Mouse (Mus musculus): Measurements from ENCODE around the gene Pom121. TPM values are rescaled to one million over a fixed set of nuclear protein-coding genes. Genes with fewer than 3 reads are reported as not detected.

Gene Pom121
- polyA plus RNA-seq, 1 experiment from 2014 or later: 5.2 TPM

DNA sequence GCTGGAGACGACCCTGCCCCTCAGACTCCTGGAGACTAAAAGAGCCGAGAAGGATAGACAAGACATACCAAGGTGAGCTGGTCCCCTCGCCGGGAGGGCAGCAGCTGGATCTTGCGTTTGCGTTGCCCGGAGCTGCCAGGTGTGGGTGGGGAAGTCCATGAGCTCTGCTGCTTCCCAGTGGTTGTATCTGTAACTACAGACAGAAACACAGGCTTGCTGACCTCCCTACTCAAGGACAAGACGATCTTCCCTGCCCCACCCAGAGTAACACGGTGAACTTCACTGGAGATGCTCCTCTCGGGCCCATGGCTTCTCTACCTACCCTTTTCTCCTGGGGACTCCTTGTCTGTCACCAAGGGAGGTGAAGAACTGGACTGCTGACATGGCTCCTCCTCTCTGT, 10.6 kb downstream of the Pom121 start:
- WGBS: 81% methylated on average over 10 of the region's 10 CpGs

DNA sequence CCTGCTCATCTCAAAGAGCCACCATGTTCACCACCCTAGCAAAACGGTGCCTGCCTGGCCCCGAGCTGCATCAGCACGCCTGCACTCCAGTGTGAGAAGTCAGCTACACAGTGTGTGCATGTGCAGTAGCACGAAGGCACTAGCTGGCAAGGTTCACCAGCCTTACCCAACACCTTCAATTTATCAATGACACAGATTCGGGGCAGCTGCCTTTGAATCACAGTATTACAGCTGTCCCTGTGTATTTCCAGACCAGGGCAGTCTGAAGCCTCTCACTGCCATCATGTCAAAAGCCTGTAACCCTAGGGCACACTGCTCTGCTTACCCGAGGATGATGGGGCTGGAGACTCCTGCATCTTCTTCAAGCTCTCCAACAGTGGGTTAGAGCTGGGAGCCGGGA, 11.6 kb downstream of the Pom121 start:
- no peaks in the 10 kb centered on the region for H3K9me3 ChIP-seq (ENCODE audit: control insufficient read depth)
- H3K9ac ChIP-seq (ENCODE audit: low read depth, low read length): no peak overlapping the region
- no peaks in the 10 kb centered on the region for H3K4me1 ChIP-seq (replicated peaks; ENCODE audit: control insufficient read depth, insufficient read depth, low read length)
- no peaks in the 10 kb centered on the region for H3K27me3 ChIP-seq (replicated peaks; ENCODE audit: control insufficient read depth, insufficient read depth, low read length)
- no peak overlapping the region for H3K4me3 ChIP-seq (ENCODE audit: low read depth, low read length)
- H3K27ac ChIP-seq (ENCODE audit: low read depth, low read length): no peak overlapping the region
- H3K36me3 ChIP-seq (ENCODE audit: control insufficient read depth, insufficient read depth): peaks cover 86% of the 10 kb centered on the region
- WGBS: 89% methylated on average over 7 of the region's 7 CpGs
- H3K4me2 ChIP-seq (replicated peaks; ENCODE audit: low read depth): no peak overlapping the region
- no peak for TF ChIP-seq CTCF (IDR thresholded peaks at IDR 0.05; ENCODE audit: low read depth)
- no peak for ATAC-seq

More for the DNA sequence above, 10.6 kb downstream of the Pom121 start:
- Histone ChIP-seq H3K4me1 (replicated peaks; ENCODE audit: control insufficient read depth, insufficient read depth, low read length) (no peaks in the 10 kb centered on the region), H3K27me3 (replicated peaks; ENCODE audit: control insufficient read depth, insufficient read depth, low read length) (no peaks in the 10 kb centered on the region), H3K36me3 (ENCODE audit: control insufficient read depth, insufficient read depth) (peaks cover 85% of the 10 kb centered on the region), H3K9me3 (ENCODE audit: control insufficient read depth) (no peaks in the 10 kb centered on the region), H3K27ac (ENCODE audit: low read depth, low read length) (no peak overlapping the region), H3K4me3 (ENCODE audit: low read depth, low read length) (no peak overlapping the region), H3K4me2 (replicated peaks; ENCODE audit: low read depth) (no peak overlapping the region), H3K9ac (ENCODE audit: low read depth, low read length) (no peak overlapping the region)
- no peak for TF ChIP-seq CTCF (IDR thresholded peaks at IDR 0.05; ENCODE audit: low read depth)
- no peak for ATAC-seq

DNA sequence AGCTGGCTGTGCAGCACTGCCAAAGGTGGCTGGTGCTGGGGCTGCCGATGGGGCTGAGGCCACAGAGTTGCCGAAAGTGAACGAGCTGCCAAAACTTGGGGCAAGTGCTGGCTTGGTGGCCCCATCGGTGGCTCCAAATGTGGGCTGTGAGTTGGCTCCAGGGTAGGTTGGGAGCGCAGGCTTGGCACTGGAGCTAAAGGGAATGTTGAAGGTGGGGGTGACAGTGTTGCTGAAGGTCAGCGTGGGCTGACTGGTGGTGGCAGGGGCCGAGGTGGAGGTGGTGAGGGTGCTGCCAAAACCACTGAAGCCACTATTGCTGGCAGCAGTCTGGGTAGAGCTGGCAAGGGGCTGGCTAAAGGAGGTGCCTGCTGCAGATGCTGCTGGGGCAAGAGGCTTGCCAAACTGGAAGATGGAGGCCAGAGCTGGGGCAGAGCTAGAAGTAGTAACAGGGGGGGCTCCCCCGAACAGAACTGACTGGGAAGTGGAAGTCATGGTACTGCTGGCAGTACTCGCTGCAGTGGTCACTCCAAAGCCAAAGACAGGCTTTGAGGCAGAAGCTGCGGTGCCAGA, 12.9 kb downstream of the Pom121 start:
- no peak overlapping the region for H3K9ac ChIP-seq (ENCODE audit: low read depth, low read length)
- H3K4me3 ChIP-seq (ENCODE audit: low read depth, low read length): no peak overlapping the region
- ATAC-seq: no peak
- TF ChIP-seq CTCF (IDR thresholded peaks at IDR 0.05; ENCODE audit: low read depth): no peak
- H3K4me1 ChIP-seq (replicated peaks; ENCODE audit: control insufficient read depth, insufficient read depth, low read length): no peaks in the 10 kb centered on the region
- peaks cover 83% of the 10 kb centered on the region for H3K36me3 ChIP-seq (ENCODE audit: control insufficient read depth, insufficient read depth)
- no peaks in the 10 kb centered on the region for H3K27me3 ChIP-seq (replicated peaks; ENCODE audit: control insufficient read depth, insufficient read depth, low read length)
- no peak overlapping the region for H3K4me2 ChIP-seq (replicated peaks; ENCODE audit: low read depth)
- H3K9me3 ChIP-seq (ENCODE audit: control insufficient read depth): no peaks in the 10 kb centered on the region
- H3K27ac ChIP-seq (ENCODE audit: low read depth, low read length): no peak overlapping the region
- WGBS: 91% methylated on average over 10 of the region's 10 CpGs

DNA sequence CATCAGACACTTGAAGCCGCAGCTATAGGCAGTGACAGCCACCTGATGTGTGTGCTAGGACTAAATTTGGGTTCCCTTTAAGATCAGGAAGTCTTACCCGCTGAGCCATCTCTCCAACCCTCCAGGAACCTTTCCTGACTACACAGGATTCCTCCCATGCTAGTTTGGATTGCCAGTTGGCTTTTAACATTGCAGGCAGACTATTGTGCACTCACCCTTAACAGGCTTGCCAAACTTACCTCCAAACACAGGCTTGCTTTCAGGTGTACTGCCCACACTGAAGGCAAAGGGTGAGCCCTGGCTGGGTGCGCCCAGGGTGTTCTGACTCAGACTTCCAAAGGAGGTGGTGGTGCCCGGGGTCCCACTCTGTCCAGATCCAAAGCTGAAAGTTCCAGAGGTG, 13.7 kb downstream of the Pom121 start:
- Histone ChIP-seq H3K27ac (ENCODE audit: low read depth, low read length) (no peak overlapping the region), H3K36me3 (ENCODE audit: control insufficient read depth, insufficient read depth) (peaks cover 89% of the 10 kb centered on the region), H3K4me1 (replicated peaks; ENCODE audit: control insufficient read depth, insufficient read depth, low read length) (no peaks in the 10 kb centered on the region), H3K27me3 (replicated peaks; ENCODE audit: control insufficient read depth, insufficient read depth, low read length) (no peaks in the 10 kb centered on the region), H3K4me2 (replicated peaks; ENCODE audit: low read depth) (no peak overlapping the region), H3K4me3 (ENCODE audit: low read depth, low read length) (no peak overlapping the region), H3K9me3 (ENCODE audit: control insufficient read depth) (no peaks in the 10 kb centered on the region), H3K9ac (ENCODE audit: low read depth, low read length) (no peak overlapping the region)
- no peak for TF ChIP-seq CTCF (IDR thresholded peaks at IDR 0.05; ENCODE audit: low read depth)
- WGBS: 92% methylated on average over 4 of the region's 4 CpGs
- ATAC-seq: no peak

DNA sequence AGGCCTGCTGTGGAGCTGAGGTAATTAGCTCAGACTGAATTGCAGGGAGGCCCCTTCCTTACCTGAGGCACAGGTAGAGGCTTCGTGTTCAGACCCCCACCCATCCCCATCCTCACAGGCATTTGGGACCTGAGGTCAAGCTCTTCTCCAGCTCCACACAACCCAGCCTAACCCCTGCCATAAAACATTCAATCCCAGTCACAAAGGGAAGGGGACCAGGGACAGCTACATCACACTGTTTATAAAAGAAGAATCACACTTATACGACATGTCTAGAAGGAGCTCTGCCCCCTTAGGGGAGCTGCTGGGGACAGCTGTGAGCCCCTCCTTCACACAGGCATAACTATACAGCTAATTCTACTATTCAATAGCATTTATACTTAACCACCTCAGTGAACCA, 18.0 kb downstream of the Pom121 start:
- no peak for TF ChIP-seq CTCF (IDR thresholded peaks at IDR 0.05; ENCODE audit: low read depth)
- Histone ChIP-seq H3K9me3 (ENCODE audit: control insufficient read depth) (no peaks in the 10 kb centered on the region), H3K27me3 (replicated peaks; ENCODE audit: control insufficient read depth, insufficient read depth, low read length) (no peaks in the 10 kb centered on the region), H3K4me3 (ENCODE audit: low read depth, low read length) (no peak overlapping the region), H3K36me3 (ENCODE audit: control insufficient read depth, insufficient read depth) (peaks cover 88% of the 10 kb centered on the region), H3K4me2 (replicated peaks; ENCODE audit: low read depth) (no peak overlapping the region), H3K27ac (ENCODE audit: low read depth, low read length) (no peak overlapping the region), H3K4me1 (replicated peaks; ENCODE audit: control insufficient read depth, insufficient read depth, low read length) (no peaks in the 10 kb centered on the region), H3K9ac (ENCODE audit: low read depth, low read length) (no peak overlapping the region)
- no peak for ATAC-seq
- 43% methylated on average over 2 of the region's 2 CpGs for WGBS

DNA sequence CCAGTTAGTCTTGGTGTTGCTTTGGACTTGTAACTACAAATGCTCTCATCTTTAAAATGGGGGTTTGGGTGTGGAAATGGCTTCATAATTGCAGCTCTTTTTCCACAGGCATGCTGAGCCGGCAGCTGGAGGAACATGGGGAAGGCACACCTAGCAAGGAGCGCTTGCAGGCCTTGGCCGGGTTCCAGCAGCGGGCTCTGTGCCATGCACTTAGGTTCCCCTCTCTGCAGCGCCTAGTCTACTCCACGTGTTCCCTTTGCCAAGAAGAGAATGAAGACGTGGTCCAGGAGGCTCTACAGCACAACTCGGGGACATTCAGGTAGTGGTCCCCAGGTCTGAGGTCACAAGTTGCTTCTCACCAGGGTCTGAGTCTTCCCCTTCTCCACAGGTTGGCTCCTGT, 19.2 kb downstream of the Pom121 start:
- no peak overlapping the region for H3K9ac ChIP-seq (ENCODE audit: low read depth, low read length)
- H3K9me3 ChIP-seq (ENCODE audit: control insufficient read depth): no peaks in the 10 kb centered on the region
- ATAC-seq: no peak
- no peak overlapping the region for H3K4me3 ChIP-seq (ENCODE audit: low read depth, low read length)
- peaks cover 76% of the 10 kb centered on the region for H3K36me3 ChIP-seq (ENCODE audit: control insufficient read depth, insufficient read depth)
- no peak overlapping the region for H3K27ac ChIP-seq (ENCODE audit: low read depth, low read length)
- WGBS: 59% methylated on average over 8 of the region's 8 CpGs
- peaks cover 4% of the 10 kb centered on the region; the same call in 1 of the 2 replicates for H3K4me1 ChIP-seq (replicated peaks; ENCODE audit: control insufficient read depth, insufficient read depth, low read length)
- TF ChIP-seq CTCF (IDR thresholded peaks at IDR 0.05; ENCODE audit: low read depth): no peak
- H3K4me2 ChIP-seq (replicated peaks; ENCODE audit: low read depth): no peak overlapping the region
- no peaks in the 10 kb centered on the region for H3K27me3 ChIP-seq (replicated peaks; ENCODE audit: control insufficient read depth, insufficient read depth, low read length)

DNA sequence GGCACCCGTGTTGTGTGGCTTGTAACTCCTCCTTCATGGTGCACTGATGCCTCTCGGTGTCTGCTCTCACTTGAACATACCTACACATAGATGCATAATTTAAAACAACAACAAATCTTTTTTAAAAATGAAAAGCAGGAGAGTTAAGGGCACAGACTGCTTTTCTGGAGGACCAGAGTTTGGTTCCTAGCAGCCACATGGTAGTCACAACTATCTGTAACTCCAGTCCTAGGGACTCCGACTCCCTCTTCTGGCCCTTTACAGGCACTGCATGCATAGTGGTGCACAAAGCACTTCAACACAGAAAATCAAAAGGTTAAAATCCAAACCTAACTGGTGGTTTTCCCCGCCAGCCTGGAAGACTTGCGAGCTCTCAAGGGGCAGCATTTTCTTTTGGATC, 20.7 kb downstream of the Pom121 start:
- TF ChIP-seq CTCF (IDR thresholded peaks at IDR 0.05; ENCODE audit: low read depth): 0 out of 2 replicates have a peak, but pooled peaks have one; percentile 11
- no peak for ATAC-seq
- Histone ChIP-seq H3K9ac (ENCODE audit: low read depth, low read length) (no peak overlapping the region), H3K27me3 (replicated peaks; ENCODE audit: control insufficient read depth, insufficient read depth, low read length) (no peaks in the 10 kb centered on the region), H3K4me2 (replicated peaks; ENCODE audit: low read depth) (no peak overlapping the region), H3K4me3 (ENCODE audit: low read depth, low read length) (no peak overlapping the region), H3K9me3 (ENCODE audit: control insufficient read depth) (no peaks in the 10 kb centered on the region), H3K36me3 (ENCODE audit: control insufficient read depth, insufficient read depth) (peaks cover 62% of the 10 kb centered on the region), H3K4me1 (replicated peaks; ENCODE audit: control insufficient read depth, insufficient read depth, low read length) (peaks cover 4% of the 10 kb centered on the region; the same call in 1 of the 2 replicates), H3K27ac (ENCODE audit: low read depth, low read length) (0 out of 2 replicates have a peak overlapping the region, but pooled peaks have one; percentile 8)
- WGBS: 98% methylated on average over 5 of the region's 5 CpGs

All from intestine, postnatal 0 days (tissue).